Mouse (Mus musculus) cerebellum, postnatal 14 days (tissue): ENCODE data around the gene Gm13769.
"Not testable (repeated sequence)": the region's sequence is repeated elsewhere in the genome, so short reads cannot be mapped to it uniquely, and the experiment has no call there.

Experiments
- DNase-seq, 2 experiments: peaks; one replicate each; pipeline ENCODE4 v3.0.0; 2021; ENCODE audit warnings: mixed read lengths in 2 of 2

Gm13769 gene

GRCm38 (mm10) chr2:90321900-90322299, at the start of gene Gm13769:
Gene Gm13769, plus strand, starts transcription at chr2:90322200.
- DNase-seq: not testable (repeated sequence)

DNA sequence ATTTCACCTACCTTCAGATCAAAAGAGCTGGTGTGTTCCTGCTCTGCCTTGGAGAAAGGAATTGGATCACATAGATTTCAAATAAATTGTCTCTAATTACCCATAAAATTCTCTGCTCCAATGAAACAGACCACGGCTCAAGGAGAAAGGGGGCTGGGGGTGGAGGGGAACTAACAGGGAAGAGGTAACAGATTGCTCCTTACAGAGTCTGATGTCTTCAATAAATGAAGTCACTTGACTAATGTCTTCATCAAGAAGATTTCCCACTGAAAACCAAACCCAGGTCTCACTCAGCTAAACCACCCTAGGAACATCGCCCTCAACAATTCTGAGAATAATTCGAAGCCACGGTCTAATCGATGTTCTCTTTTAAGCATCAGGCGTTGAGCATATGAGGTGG, 29.3 kb upstream of the Gm13769 start, which contains the start of gene Olfr1272:
Gene Olfr1272 (minus strand): TSS at position 101 of the 400 bp plus-strand sequence.
- no peak for DNase-seq

DNA sequence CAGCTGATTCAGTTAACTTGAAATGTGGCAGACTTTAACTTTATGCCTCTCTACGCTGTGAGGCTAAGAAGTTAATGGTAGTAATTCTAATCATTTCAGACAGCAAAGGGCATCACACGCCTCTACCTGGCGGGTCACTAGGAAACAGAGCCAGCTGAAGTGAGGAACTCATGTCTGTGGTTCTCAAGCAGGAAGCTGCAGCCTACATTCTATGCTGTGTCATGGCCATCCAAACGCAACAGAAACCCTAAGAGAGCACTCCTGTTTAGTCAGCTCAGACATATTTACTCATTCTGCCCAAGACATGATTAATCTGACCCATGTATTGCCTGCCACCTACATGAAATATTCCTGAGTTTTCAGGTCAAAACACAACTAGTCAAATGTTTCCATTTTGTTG, 24.7 kb downstream of the Gm13769 start:
- not testable (repeated sequence) for DNase-seq

DNA sequence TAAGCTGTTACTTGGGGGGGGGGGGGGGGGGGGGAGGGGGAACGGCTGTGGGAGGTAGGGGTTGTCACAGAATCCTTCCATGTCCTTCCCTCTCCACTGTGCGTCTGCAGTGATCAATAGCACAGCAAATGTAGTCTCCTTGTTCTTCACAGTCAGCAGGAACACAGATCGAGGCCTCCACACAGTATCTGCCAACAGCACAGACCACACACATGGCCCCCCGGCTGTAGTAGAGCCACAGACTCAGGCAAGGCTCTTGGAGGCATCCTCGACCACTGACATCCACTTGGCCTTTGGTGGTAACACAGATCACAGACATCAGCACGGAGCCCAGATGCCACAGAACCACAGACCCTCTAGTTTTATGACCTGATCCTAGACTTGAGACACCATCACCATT, 29.0 kb downstream of the Gm13769 start:
- DNase-seq: not testable (repeated sequence)

DNA sequence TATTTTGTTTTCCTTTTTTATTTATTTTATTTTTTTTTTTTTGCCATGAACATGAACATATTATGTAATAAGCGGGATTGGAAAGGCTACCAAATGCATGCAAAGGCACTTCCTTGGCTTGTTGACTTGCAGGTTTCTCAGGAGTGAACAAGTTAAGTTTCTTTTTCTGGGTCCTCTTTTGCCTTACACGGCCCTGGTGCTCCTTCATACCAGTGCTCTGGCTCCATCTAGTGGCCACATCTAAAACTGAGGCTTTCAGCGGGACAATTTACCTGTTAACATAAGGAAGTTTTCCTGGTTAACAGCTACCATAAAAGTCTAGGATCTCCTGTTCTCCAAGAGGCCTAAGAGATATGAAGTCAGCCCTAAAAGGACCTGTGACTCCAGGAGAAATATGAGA, 29.5 kb downstream of the Gm13769 start:
- DNase-seq: not testable (repeated sequence)

GRCm38 (mm10) chr2:90359229-90359628, 37.2 kb downstream of the Gm13769 start:
- not testable (repeated sequence) for DNase-seq

DNA sequence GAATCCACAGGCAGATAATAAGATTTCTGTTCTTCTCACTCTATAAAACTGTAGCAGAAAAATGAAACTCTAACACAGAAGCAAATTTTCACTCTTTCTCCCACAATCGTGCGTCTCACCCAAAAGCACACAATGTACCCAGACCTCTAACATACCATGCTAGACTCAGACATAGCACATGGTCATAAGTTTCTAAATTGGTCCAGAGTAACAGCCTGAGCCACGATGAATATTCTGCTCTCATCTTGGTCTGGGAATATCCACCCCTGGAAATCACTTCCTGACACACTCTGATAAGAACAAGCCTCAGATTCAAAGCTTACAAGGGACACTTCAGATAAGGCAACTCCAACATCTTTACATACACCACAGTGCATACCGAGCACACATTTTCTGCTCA, 38.2 kb downstream of the Gm13769 start:
- DNase-seq: not testable (repeated sequence)
